Mouse (Mus musculus): ENCODE measurements around the gene Mrpl53.

- TF ChIP-seq CTCF (IDR thresholded peaks at IDR 0.05; ENCODE audit: extremely low read depth, insufficient read depth, low read length) (no peak), POLR2A (IDR thresholded peaks at IDR 0.05; ENCODE audit: extremely low read depth, insufficient read depth, low read length) (peak; percentile 52)
Observed at GRCm38 (mm10) chr6:83142211-83142731, 33.4 kb downstream of the Mrpl53 start.
